Mouse (Mus musculus): ENCODE results near the gene Lima1. TPM values are rescaled to one million over a fixed set of nuclear protein-coding genes. Genes with fewer than 3 reads are reported as not detected.

The Lima1 gene
- polyA plus RNA-seq, 1 experiment from 2014 or later: 92.7 TPM

DNA sequence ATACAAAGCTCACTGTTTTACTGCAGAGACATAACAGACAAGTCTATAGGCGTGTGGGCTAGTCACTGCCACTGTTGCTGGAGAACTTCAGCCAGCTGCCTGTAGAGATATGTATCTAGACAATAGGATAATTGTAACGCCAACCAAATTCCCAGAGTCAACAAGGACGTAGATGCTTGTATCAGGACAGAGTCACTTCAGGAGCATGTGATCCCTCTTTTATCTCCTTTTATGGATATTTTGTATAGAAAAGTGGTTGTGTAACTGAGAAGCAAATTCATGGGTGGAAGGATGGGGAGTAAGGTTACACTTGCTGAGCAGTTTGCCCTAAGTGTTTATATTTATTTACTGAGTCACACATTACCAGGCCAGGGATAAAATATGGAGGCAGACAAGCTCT, 25.0 kb downstream of the Lima1 start:
- Histone ChIP-seq H3K9me3 (no peaks in the 10 kb centered on the region), H3K4me1 (0 out of 2 replicates have a peak, but pooled peaks cover 10% of the 10 kb centered on the region), H3K36me3 (no peaks in the 10 kb centered on the region), H3K27me3 (no peaks in the 10 kb centered on the region), H3K27ac (no peak overlapping the region), H3K4me2 (replicated peaks) (no peak overlapping the region), H3K4me3 (no peak overlapping the region), H3K9ac (no peak overlapping the region)
- 53% methylated on average over 3 of the region's 3 CpGs for WGBS
- no peak for ATAC-seq (ENCODE audit: insufficient number of reproducible peaks, insufficient read depth, low FRiP score, low TSS enrichment)

DNA sequence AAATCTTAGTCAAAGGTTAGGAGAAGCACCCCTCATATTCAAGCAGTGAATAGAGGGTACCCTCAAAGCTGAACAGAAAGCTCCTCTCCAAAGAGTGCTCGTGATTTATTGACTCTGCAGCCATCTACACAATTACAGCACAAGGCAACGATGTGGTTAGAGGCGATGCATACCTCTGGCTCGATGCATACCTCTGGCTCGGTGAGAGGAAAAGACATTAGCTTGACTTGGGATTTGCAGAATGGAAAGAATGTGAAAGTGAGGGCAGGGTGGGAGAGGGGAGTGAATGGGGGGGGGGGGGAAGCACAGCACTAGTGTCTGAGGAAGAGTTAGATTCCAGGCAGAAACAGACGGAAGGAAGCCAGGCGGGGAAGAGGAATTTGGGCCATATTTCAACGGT, 27.3 kb downstream of the Lima1 start:
- 0 out of 2 replicates have a peak, but pooled peaks cover 8% of the 10 kb centered on the region for H3K4me1 ChIP-seq
- no peaks in the 10 kb centered on the region for H3K27me3 ChIP-seq
- H3K9me3 ChIP-seq: no peaks in the 10 kb centered on the region
- no peaks in the 10 kb centered on the region for H3K36me3 ChIP-seq
- 0 out of 2 replicates have a peak, but pooled peaks have one; percentile 41 for ATAC-seq (ENCODE audit: insufficient number of reproducible peaks, insufficient read depth, low FRiP score, low TSS enrichment)
- WGBS: 44% methylated on average over 8 of the region's 8 CpGs
- H3K4me3 ChIP-seq: no peak overlapping the region
- peak overlapping the region; percentile 36; the same call in 1 of the 2 replicates for H3K27ac ChIP-seq
- no peak overlapping the region for H3K9ac ChIP-seq
- no peak overlapping the region for H3K4me2 ChIP-seq (replicated peaks)

DNA sequence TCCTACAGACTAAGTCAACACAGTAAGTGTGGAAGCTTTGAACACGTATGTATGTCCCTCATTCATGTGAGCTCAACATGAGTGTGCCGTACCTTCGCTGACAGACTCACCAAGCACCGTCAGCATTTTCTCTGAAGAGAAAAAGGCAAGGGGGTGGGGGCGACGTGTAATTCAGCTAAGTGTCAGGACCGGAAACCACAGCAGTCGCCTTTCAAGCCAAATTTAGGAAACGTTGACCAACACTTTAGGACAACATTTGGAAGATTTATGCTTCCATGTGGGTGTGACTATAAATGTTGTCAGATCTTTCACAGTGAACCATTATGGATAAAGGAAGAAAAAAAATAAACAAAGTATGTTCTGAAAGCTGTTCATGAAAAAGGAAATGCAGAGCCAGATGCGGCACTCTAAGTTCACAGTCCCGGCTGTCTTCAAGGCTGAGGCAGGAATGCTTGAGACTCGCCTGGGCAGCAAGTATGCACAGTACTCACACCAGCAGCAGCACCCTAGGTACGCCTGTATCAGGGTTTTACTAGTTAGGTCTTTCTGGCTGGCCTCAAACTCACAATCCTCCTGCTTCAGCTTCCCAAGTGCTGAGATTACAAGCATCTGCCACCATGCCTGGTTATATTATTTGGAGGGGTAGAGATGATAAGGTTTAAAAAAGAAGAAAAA, 27.9 kb downstream of the Lima1 start:
- Histone ChIP-seq H3K4me3 (no peak overlapping the region), H3K27ac (no peak overlapping the region), H3K9me3 (no peaks in the 10 kb centered on the region), H3K9ac (no peak overlapping the region), H3K27me3 (no peaks in the 10 kb centered on the region), H3K4me1 (0 out of 2 replicates have a peak, but pooled peaks cover 8% of the 10 kb centered on the region), H3K4me2 (replicated peaks) (no peak overlapping the region), H3K36me3 (no peaks in the 10 kb centered on the region)
- WGBS: 66% methylated on average over 13 of the region's 13 CpGs
- no peak for ATAC-seq (ENCODE audit: insufficient number of reproducible peaks, insufficient read depth, low FRiP score, low TSS enrichment)

- 62% methylated on average over 6 of the region's 6 CpGs for WGBS
- H3K36me3 ChIP-seq: no peaks in the 10 kb centered on the region
- no peak overlapping the region for H3K4me2 ChIP-seq (replicated peaks)
- H3K4me3 ChIP-seq: no peak overlapping the region
- no peak overlapping the region for H3K27ac ChIP-seq
- H3K27me3 ChIP-seq: no peaks in the 10 kb centered on the region
- H3K4me1 ChIP-seq: 0 out of 2 replicates have a peak, but pooled peaks cover 8% of the 10 kb centered on the region
- ATAC-seq (ENCODE audit: insufficient number of reproducible peaks, insufficient read depth, low FRiP score, low TSS enrichment): no peak
- no peaks in the 10 kb centered on the region for H3K9me3 ChIP-seq
- no peak overlapping the region for H3K9ac ChIP-seq
These were observed 28.6 kb downstream of the Lima1 start for GRCm38 (mm10) chr15:99846633-99847032.

- ATAC-seq (ENCODE audit: insufficient number of reproducible peaks, insufficient read depth, low FRiP score, low TSS enrichment): no peak
- 61% methylated on average over 3 of the region's 3 CpGs for WGBS
These were observed 31.4 kb downstream of the Lima1 start for GRCm38 (mm10) chr15:99843856-99844255.

GRCm38 (mm10) chr15:99839910-99840309, 35.3 kb downstream of the Lima1 start:
- Histone ChIP-seq H3K4me3 (no peak overlapping the region), H3K27me3 (no peaks in the 10 kb centered on the region), H3K9ac (no peak overlapping the region), H3K27ac (no peak overlapping the region), H3K4me2 (replicated peaks) (no peak overlapping the region), H3K9me3 (no peaks in the 10 kb centered on the region), H3K4me1 (no peaks in the 10 kb centered on the region), H3K36me3 (no peaks in the 10 kb centered on the region)
- WGBS: 77% methylated on average over 2 of the region's 2 CpGs
- no peak for ATAC-seq (ENCODE audit: insufficient number of reproducible peaks, insufficient read depth, low FRiP score, low TSS enrichment)

More at GRCm38 (mm10) chr15:99843856-99844255, 31.4 kb downstream of the Lima1 start:
- H3K27ac ChIP-seq: no peak overlapping the region
- no peaks in the 10 kb centered on the region for H3K36me3 ChIP-seq
- H3K27me3 ChIP-seq: no peaks in the 10 kb centered on the region
- no peaks in the 10 kb centered on the region for H3K9me3 ChIP-seq
- H3K4me2 ChIP-seq (replicated peaks): no peak overlapping the region
- H3K4me3 ChIP-seq: no peak overlapping the region
- H3K4me1 ChIP-seq: 0 out of 2 replicates have a peak, but pooled peaks cover 8% of the 10 kb centered on the region
- H3K9ac ChIP-seq: no peak overlapping the region

- H3K36me3 ChIP-seq: no peaks in the 10 kb centered on the region
- WGBS: 72% methylated on average over 13 of the region's 13 CpGs
- H3K4me3 ChIP-seq: no peak overlapping the region
- no peak overlapping the region for H3K27ac ChIP-seq
- H3K9ac ChIP-seq: no peak overlapping the region
- H3K9me3 ChIP-seq: no peaks in the 10 kb centered on the region
- no peak for ATAC-seq (ENCODE audit: insufficient number of reproducible peaks, insufficient read depth, low FRiP score, low TSS enrichment)
- no peaks in the 10 kb centered on the region for H3K4me1 ChIP-seq
- H3K4me2 ChIP-seq (replicated peaks): no peak overlapping the region
- H3K27me3 ChIP-seq: no peaks in the 10 kb centered on the region
These were observed 36.0 kb downstream of the Lima1 start for GRCm38 (mm10) chr15:99839165-99839840.

- Histone ChIP-seq H3K27me3 (no peaks in the 10 kb centered on the region), H3K9me3 (no peaks in the 10 kb centered on the region), H3K4me3 (no peak overlapping the region), H3K9ac (no peak overlapping the region), H3K27ac (no peak overlapping the region), H3K4me1 (no peaks in the 10 kb centered on the region), H3K36me3 (no peaks in the 10 kb centered on the region), H3K4me2 (replicated peaks) (no peak overlapping the region)
- WGBS: 66% methylated on average over 7 of the region's 7 CpGs
- ATAC-seq (ENCODE audit: insufficient number of reproducible peaks, insufficient read depth, low FRiP score, low TSS enrichment): no peak
These were observed 37.7 kb downstream of the Lima1 start for GRCm38 (mm10) chr15:99837561-99837960.

DNA sequence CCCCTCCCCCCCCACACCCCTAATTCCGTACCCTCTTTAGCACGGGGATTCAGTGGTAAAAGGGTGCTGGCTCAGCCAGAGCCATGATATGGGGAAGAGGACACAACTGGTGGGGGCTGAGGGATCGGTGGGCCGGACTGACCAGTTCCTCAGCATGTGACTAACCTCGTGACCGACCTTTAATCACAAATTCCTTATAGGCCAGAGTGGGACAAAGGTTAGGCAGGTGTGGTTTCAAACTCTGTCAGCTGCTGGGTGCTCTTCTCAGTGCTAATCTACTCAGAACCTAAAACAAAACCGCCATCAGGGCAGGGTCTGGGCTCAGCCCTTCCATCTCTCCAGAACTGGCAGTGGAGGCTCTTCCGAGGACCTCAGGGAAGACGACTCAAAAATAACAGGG, 40.1 kb downstream of the Lima1 start:
- WGBS: 54% methylated on average over 9 of the region's 9 CpGs
- H3K9me3 ChIP-seq: no peaks in the 10 kb centered on the region
- H3K27ac ChIP-seq: no peak overlapping the region
- H3K9ac ChIP-seq: no peak overlapping the region
- no peak for ATAC-seq (ENCODE audit: insufficient number of reproducible peaks, insufficient read depth, low FRiP score, low TSS enrichment)
- H3K36me3 ChIP-seq: no peaks in the 10 kb centered on the region
- no peaks in the 10 kb centered on the region for H3K27me3 ChIP-seq
- no peak overlapping the region for H3K4me2 ChIP-seq (replicated peaks)
- no peaks in the 10 kb centered on the region for H3K4me1 ChIP-seq
- H3K4me3 ChIP-seq: no peak overlapping the region

GRCm38 (mm10) chr15:99834681-99835080, 40.6 kb downstream of the Lima1 start:
- 81% methylated on average over 3 of the region's 3 CpGs for WGBS
- no peak overlapping the region for H3K9ac ChIP-seq
- no peak overlapping the region for H3K4me2 ChIP-seq (replicated peaks)
- H3K4me1 ChIP-seq: no peaks in the 10 kb centered on the region
- no peak for ATAC-seq (ENCODE audit: insufficient number of reproducible peaks, insufficient read depth, low FRiP score, low TSS enrichment)
- no peaks in the 10 kb centered on the region for H3K9me3 ChIP-seq
- H3K36me3 ChIP-seq: no peaks in the 10 kb centered on the region
- H3K27ac ChIP-seq: no peak overlapping the region
- no peak overlapping the region for H3K4me3 ChIP-seq
- H3K27me3 ChIP-seq: no peaks in the 10 kb centered on the region

DNA sequence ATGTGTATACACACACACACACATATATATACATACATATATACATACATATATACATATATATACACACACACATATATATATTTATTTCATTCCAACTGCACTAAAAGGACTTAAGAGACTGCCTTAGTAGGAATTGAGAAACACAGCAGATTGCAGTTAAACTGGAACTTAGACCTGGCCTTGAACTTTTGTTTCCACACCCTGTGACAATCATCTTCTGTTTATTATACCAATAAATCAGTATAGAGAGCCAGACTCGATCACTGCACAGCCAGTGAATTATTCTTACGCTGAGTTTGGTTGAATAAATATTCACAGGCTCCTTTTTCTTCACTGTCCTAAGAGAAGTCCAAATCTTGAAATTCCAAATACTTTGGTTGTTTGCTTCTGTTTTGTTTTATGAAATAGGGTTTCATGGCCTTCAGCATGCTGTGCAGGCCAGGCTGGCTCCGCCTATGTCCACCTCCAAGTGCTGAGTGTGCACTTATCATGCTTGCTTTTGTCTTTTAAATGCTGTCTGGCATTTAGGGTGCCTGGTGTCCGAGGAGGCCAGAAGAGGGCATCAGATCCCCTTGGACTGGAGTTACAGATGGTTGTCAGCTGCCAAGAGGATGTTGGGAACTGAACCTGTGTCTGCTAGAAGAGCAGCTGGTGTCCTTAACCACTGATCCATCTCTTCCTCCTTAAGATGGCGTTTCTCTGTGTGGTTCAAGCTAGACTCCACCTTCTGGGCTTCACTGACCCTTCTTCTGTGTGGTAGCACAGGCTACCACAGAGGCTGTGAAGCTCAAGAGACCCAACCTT, 41.4 kb downstream of the Lima1 start:
- ATAC-seq (ENCODE audit: insufficient number of reproducible peaks, insufficient read depth, low FRiP score, low TSS enrichment): no peak
- H3K36me3 ChIP-seq: no peaks in the 10 kb centered on the region
- no peak overlapping the region for H3K27ac ChIP-seq
- H3K4me1 ChIP-seq: no peaks in the 10 kb centered on the region
- H3K4me3 ChIP-seq: no peak overlapping the region
- no peak overlapping the region for H3K9ac ChIP-seq
- no peaks in the 10 kb centered on the region for H3K9me3 ChIP-seq
- no peak overlapping the region for H3K4me2 ChIP-seq (replicated peaks)
- no peaks in the 10 kb centered on the region for H3K27me3 ChIP-seq
- WGBS: 85% methylated on average over 5 of the region's 5 CpGs
